Mouse (Mus musculus) cerebral cortex, adult 2 months (tissue): ENCODE results near the gene Sh2b3.

Experiments used
- WGBS: fragments of 180-500 bp; shearing (Covaris S2); methylation state at CpG from one replicate; pipeline ENCODE4 v1.1.7; 2018; 5-methylcytosine and 5-hydroxymethylcytosine counted together

Sh2b3 gene

GRCm38 (mm10) chr5:121837441-121838340, at the start of gene Sh2b3:
TSS of gene Sh2b3 (minus strand) at chr5:121837646.
- WGBS, result 2% methylated on average over 35 of the region's 35 CpGs

- WGBS, result 81% methylated on average over 8 of the region's 8 CpGs
Measured at GRCm38 (mm10) chr5:121883356-121883755, 45.9 kb upstream of the Sh2b3 start.

GRCm38 (mm10) chr5:121879211-121879610, 41.8 kb upstream of the Sh2b3 start:
- 57% methylated on average over 6 of the region's 6 CpGs for WGBS

- 47% methylated on average over 17 of the region's 17 CpGs for WGBS
Measured at GRCm38 (mm10) chr5:121878703-121879102, 41.3 kb upstream of the Sh2b3 start.

- 83% methylated on average over 12 of the region's 12 CpGs for WGBS
Measured at GRCm38 (mm10) chr5:121876901-121877300, 39.5 kb upstream of the Sh2b3 start.

GRCm38 (mm10) chr5:121875041-121875440, 37.6 kb upstream of the Sh2b3 start:
- WGBS, result 88% methylated on average over 12 of the region's 12 CpGs

- 16% methylated on average over 4 of the region's 4 CpGs for WGBS
Measured at GRCm38 (mm10) chr5:121872158-121872557, 34.7 kb upstream of the Sh2b3 start.

- WGBS, result 75% methylated on average over 13 of the region's 13 CpGs
Measured at GRCm38 (mm10) chr5:121871515-121872030, 34.1 kb upstream of the Sh2b3 start.

GRCm38 (mm10) chr5:121870832-121871231, 33.4 kb upstream of the Sh2b3 start:
- 78% methylated on average over 6 of the region's 6 CpGs for WGBS

- WGBS, result 84% methylated on average over 5 of the region's 5 CpGs
Measured at GRCm38 (mm10) chr5:121867963-121868362, 30.5 kb upstream of the Sh2b3 start.

- WGBS, result 23% methylated on average over 7 of the region's 11 CpGs
Measured at GRCm38 (mm10) chr5:121864330-121864729, 26.9 kb upstream of the Sh2b3 start.

GRCm38 (mm10) chr5:121861964-121862363, 24.5 kb upstream of the Sh2b3 start:
- WGBS, result 58% methylated on average over 5 of the region's 5 CpGs

GRCm38 (mm10) chr5:121858427-121858826, 21.0 kb upstream of the Sh2b3 start:
- 87% methylated on average over 12 of the region's 12 CpGs for WGBS

GRCm38 (mm10) chr5:121856740-121857139, 19.3 kb upstream of the Sh2b3 start:
- 79% methylated on average over 11 of the region's 11 CpGs for WGBS

- 41% methylated on average over 10 of the region's 10 CpGs for WGBS
Measured at GRCm38 (mm10) chr5:121854768-121855167, 17.3 kb upstream of the Sh2b3 start.

- WGBS, result 80% methylated on average over 9 of the region's 9 CpGs
Measured at GRCm38 (mm10) chr5:121853368-121854051, 16.1 kb upstream of the Sh2b3 start.

- WGBS, result 44% methylated on average over 20 of the region's 20 CpGs
Measured at GRCm38 (mm10) chr5:121849478-121850349, 12.3 kb upstream of the Sh2b3 start.

- under 1% methylated on average over 42 of the region's 42 CpGs for WGBS
Measured at GRCm38 (mm10) chr5:121848743-121849142, 11.3 kb upstream of the Sh2b3 start, which contains the start of gene Pheta1. TSS of gene Pheta1 (plus strand) at chr5:121848984.

GRCm38 (mm10) chr5:121848035-121848519, 10.6 kb upstream of the Sh2b3 start:
- under 1% methylated on average over 17 of the region's 17 CpGs for WGBS

GRCm38 (mm10) chr5:121847269-121847668, 9.8 kb upstream of the Sh2b3 start:
- WGBS, result 90% methylated on average over 3 of the region's 3 CpGs

- whole genome bisulfite sequencing, result 93% methylated on average over 11 of the region's 11 CpGs
Measured at GRCm38 (mm10) chr5:121846322-121846721, 8.9 kb upstream of the Sh2b3 start.
